Mouse (Mus musculus) hindbrain, embryonic 12.5 days (tissue): ENCODE results near the gene Crx. TPM values are rescaled to one million over a fixed set of nuclear protein-coding genes. Genes with fewer than 3 reads are reported as not detected.
"Not testable (repeated sequence)": the region's sequence is repeated elsewhere in the genome, so short reads cannot be mapped to it uniquely, and the experiment has no call there.

ENCODE experiments used
- ATAC-seq: fragments of 200-750 bp; cut with Nextera tagmentation; 2 replicates; pipeline ENCODE4 v1.8.0; 2017; ENCODE audit warnings: moderate TSS enrichment; ENCODE audit not compliant: low FRiP score
- H3K27ac ChIP-seq: fragments of 300-500 bp; sonication (generic); 2 replicates; pipeline ENCODE4 v1.5.1; 2016; ENCODE audit warnings: mild to moderate bottlenecking
- H3K27me3 ChIP-seq: fragments of 300-500 bp; sonication (generic); 2 replicates; pipeline ENCODE4 v1.6.1; 2016; ENCODE audit warnings: mild to moderate bottlenecking
- H3K36me3 ChIP-seq: fragments of 300-500 bp; sonication (generic); 2 replicates; pipeline ENCODE4 v1.6.1; 2016; ENCODE audit warnings: mild to moderate bottlenecking
- H3K4me1 ChIP-seq: fragments of 300-500 bp; sonication (generic); 2 replicates; pipeline ENCODE4 v1.6.1; 2016
- H3K4me2 ChIP-seq: fragments of 300-500 bp; sonication (generic); replicated peaks from 2 replicates; pipeline ENCODE4 v1.6.1; 2016; ENCODE audit warnings: mild to moderate bottlenecking
- H3K4me3 ChIP-seq: fragments of 300-500 bp; sonication (generic); 2 replicates; pipeline ENCODE4 v1.5.1; 2016; ENCODE audit warnings: mild to moderate bottlenecking
- H3K9ac ChIP-seq: fragments of 300-500 bp; sonication (generic); 2 replicates; pipeline ENCODE4 v1.6.1; 2016; ENCODE audit warnings: mild to moderate bottlenecking, moderate library complexity
- H3K9me3 ChIP-seq: fragments of 300-500 bp; sonication (generic); replicated peaks from 2 replicates; pipeline ENCODE4 v1.6.1; 2016; ENCODE audit warnings: mild to moderate bottlenecking
- WGBS: fragments of 180-500 bp; shearing (Covaris S2); methylation state at CpG from one replicate; pipeline ENCODE4 v1.1.7; 2016; 5-methylcytosine and 5-hydroxymethylcytosine counted together
- polyA plus RNA-seq: library from polyadenylated mRNA; unstranded; fragments of >200 nt; fragmentation: Nextera tagmentation; extraction: Ambion mirVana; gene quantifications from 2 replicates; pipeline ENCODE4 v1.2.1, GENCODE M21; 2016

Gene Crx
- polyA plus RNA-seq = not detected in 2 replicates

- no peaks in the 10 kb centered on the region for H3K4me1 ChIP-seq
- H3K36me3 ChIP-seq = no peaks in the 10 kb centered on the region
- no peak within 1 kb of the TSS for H3K9ac ChIP-seq
- 46% methylated on average over 4 of the region's 4 CpGs for WGBS
- no peaks in the 10 kb centered on the region; the same call in 1 of the 2 replicates for H3K9me3 ChIP-seq
- H3K27ac ChIP-seq = no peak within 1 kb of the TSS
- H3K4me3 ChIP-seq = no peak within 1 kb of the TSS
- ATAC-seq = no peak
- H3K4me2 ChIP-seq = no peak within 1 kb of the TSS
- no peaks in the 10 kb centered on the region for H3K27me3 ChIP-seq
Measured at GRCm38 (mm10) chr7:15879756-15880155, at the start of gene Crx. Crx (minus strand) TSS chr7:15879968.

GRCm38 (mm10) chr7:15922220-15922773 is 42.5 kb upstream of the Crx start, which contains the start of gene Selenow:
Selenow (minus strand) TSS chr7:15922402.
- Histone ChIP-seq H3K4me1 (peaks cover 23% of the 10 kb centered on the region), H3K27ac (peak within 1 kb of the TSS; percentile 71), H3K9ac (peak within 1 kb of the TSS; percentile 64), H3K27me3 (no peaks in the 10 kb centered on the region), H3K4me2 (peak within 1 kb of the TSS; percentile 69), H3K4me3 (peak within 1 kb of the TSS; percentile 55), H3K9me3 (no peaks in the 10 kb centered on the region), H3K36me3 (peaks cover 27% of the 10 kb centered on the region)
- peak; percentile 96 for ATAC-seq
- WGBS = under 1% methylated on average over 33 of the region's 33 CpGs

DNA sequence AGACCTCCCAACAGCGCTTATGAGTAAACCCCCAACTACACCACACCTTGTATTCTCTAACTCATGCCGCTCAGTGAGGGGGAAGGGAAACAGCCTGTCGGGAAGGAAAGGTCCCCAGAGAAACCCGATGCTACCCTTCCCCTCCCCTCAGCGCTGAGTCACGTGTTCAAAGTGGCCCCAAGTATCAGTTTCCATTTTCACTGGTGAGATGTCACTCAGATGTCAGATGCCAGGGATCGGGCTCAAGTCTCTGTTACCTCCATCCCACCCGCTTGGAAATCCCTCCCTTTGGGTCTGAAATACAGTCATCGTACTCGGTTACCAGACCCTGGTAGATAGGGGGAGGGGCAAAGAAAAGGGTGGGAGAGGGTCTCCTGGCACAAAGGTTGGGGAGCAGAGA is 42.0 kb upstream of the Crx start:
- peak; percentile 65 for ATAC-seq
- peaks cover 32% of the 10 kb centered on the region for H3K36me3 ChIP-seq
- H3K27ac ChIP-seq = peak overlapping the region; percentile 71
- peak overlapping the region; percentile 55 for H3K4me3 ChIP-seq
- H3K4me2 ChIP-seq = peak overlapping the region; percentile 69
- H3K9ac ChIP-seq = peak overlapping the region; percentile 64
- H3K9me3 ChIP-seq = no peaks in the 10 kb centered on the region
- peaks cover 23% of the 10 kb centered on the region for H3K4me1 ChIP-seq
- WGBS = 0% methylated on average over 10 of the region's 10 CpGs
- H3K27me3 ChIP-seq = no peaks in the 10 kb centered on the region

- peak overlapping the region; percentile 69 for H3K4me2 ChIP-seq
- peak overlapping the region; percentile 64 for H3K9ac ChIP-seq
- H3K27me3 ChIP-seq = no peaks in the 10 kb centered on the region
- WGBS = 83% methylated on average over 6 of the region's 6 CpGs
- peaks cover 38% of the 10 kb centered on the region for H3K36me3 ChIP-seq
- peaks cover 23% of the 10 kb centered on the region for H3K4me1 ChIP-seq
- no peak for ATAC-seq
- no peaks in the 10 kb centered on the region for H3K9me3 ChIP-seq
- no peak overlapping the region for H3K27ac ChIP-seq
- peak overlapping the region; percentile 55 for H3K4me3 ChIP-seq
Measured at GRCm38 (mm10) chr7:15920645-15921190, 41.0 kb upstream of the Crx start.

DNA sequence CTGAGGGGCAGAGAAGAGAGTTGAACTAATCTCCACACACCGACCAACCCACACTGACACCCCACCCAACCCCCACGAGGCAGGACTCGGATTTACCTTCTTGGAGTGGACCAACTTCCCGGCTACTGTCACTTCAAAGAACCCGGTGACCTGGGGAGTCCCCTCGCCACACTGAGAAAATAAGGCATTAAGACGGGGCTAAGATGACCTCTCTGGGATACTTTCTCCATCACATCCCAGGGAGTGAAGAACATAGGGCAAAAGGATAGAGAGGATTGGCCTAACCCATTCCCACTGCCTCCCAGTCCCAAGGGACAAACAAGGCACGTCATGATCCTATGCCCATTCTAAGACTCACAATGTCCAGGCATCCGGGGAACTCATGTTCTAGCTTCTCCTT is 40.2 kb upstream of the Crx start:
- 0 out of 2 replicates have a peak overlapping the region, but pooled peaks have one; percentile 55 for H3K4me3 ChIP-seq
- peaks cover 23% of the 10 kb centered on the region for H3K4me1 ChIP-seq
- no peaks in the 10 kb centered on the region for H3K27me3 ChIP-seq

GRCm38 (mm10) chr7:15918371-15918770 is 38.6 kb upstream of the Crx start:
- no peak for ATAC-seq
- Histone ChIP-seq H3K9ac (no peak overlapping the region), H3K4me1 (peaks cover 23% of the 10 kb centered on the region), H3K27me3 (no peaks in the 10 kb centered on the region), H3K4me2 (no peak overlapping the region), H3K27ac (no peak overlapping the region), H3K4me3 (no peak overlapping the region), H3K9me3 (no peaks in the 10 kb centered on the region), H3K36me3 (peaks cover 38% of the 10 kb centered on the region)

More for the DNA sequence above, 40.2 kb upstream of the Crx start:
- Histone ChIP-seq H3K9ac (no peak overlapping the region), H3K36me3 (peaks cover 38% of the 10 kb centered on the region), H3K9me3 (no peaks in the 10 kb centered on the region), H3K4me2 (peak overlapping the region; percentile 69), H3K27ac (no peak overlapping the region)
- no peak for ATAC-seq
- WGBS = 93% methylated on average over 9 of the region's 9 CpGs

GRCm38 (mm10) chr7:15916996-15917395 is 37.2 kb upstream of the Crx start:
- no peaks in the 10 kb centered on the region for H3K9me3 ChIP-seq
- WGBS = 76% methylated on average over 4 of the region's 4 CpGs
- H3K9ac ChIP-seq = no peak overlapping the region
- H3K27ac ChIP-seq = no peak overlapping the region
- H3K4me3 ChIP-seq = no peak overlapping the region
- H3K4me1 ChIP-seq = peaks cover 18% of the 10 kb centered on the region
- H3K27me3 ChIP-seq = no peaks in the 10 kb centered on the region
- ATAC-seq = no peak
- H3K36me3 ChIP-seq = peaks cover 38% of the 10 kb centered on the region
- no peak overlapping the region for H3K4me2 ChIP-seq

DNA sequence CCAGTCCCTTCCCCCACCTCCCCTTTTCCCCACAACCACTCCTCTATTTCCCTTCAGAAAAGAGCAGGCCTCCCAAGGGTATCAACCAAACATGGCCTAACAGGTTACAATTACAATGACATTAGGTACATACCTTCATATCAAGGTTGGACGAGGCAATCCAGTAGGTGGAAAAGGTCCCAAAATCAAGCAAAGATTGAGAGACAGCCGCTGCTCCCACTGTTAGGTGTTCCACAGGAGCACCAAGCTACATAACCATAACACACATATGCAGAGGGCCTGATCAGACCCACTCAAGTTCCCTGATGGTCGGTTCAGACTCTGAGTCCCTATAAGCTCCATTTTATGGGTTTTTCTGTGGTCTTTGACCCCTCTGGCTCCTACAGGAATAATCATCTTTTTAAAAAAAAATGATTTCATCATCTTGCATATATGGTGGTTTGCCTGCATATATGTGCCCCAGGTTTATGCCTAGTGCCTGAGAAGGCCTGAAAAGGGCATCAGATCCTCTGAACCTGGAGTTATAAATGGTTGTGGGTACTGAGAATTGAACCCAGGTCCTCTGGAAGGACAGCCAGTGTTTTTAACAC is 36.5 kb upstream of the Crx start:
- no peak overlapping the region for H3K4me2 ChIP-seq
- H3K27me3 ChIP-seq = no peaks in the 10 kb centered on the region
- ATAC-seq = no peak
- H3K9me3 ChIP-seq = no peaks in the 10 kb centered on the region
- peaks cover 38% of the 10 kb centered on the region for H3K36me3 ChIP-seq
- no peak overlapping the region for H3K9ac ChIP-seq
- no peak overlapping the region for H3K27ac ChIP-seq
- H3K4me3 ChIP-seq = no peak overlapping the region
- 89% methylated on average over 3 of the region's 3 CpGs for WGBS
- peaks cover 18% of the 10 kb centered on the region for H3K4me1 ChIP-seq

DNA sequence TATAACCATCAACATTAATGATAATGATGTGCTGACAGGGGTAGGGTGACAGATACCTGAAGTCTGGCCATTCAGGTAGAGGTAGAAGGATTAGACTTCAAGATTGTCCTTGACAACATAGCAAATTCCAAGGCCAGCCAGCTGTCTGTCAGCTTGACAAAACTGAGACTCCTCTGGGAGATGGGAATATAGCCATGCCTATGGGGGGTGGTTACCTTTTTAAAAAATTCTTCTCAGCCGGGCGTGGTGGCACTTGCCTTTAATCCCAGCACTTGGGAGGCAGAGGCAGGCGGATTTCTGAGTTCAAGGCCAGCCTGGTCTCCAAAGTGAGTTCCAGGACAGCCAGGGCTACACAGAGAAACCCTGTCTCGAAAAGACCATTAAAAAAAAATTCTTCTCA is 35.9 kb upstream of the Crx start:
- Histone ChIP-seq H3K4me1 (peaks cover 12% of the 10 kb centered on the region), H3K36me3 (peaks cover 38% of the 10 kb centered on the region)
- H3K9ac ChIP-seq, H3K4me2 ChIP-seq, H3K27ac ChIP-seq, H3K9me3 ChIP-seq, ATAC-seq, H3K4me3 ChIP-seq, H3K27me3 ChIP-seq: not testable (repeated sequence)
- WGBS = 89% methylated on average over 4 of the region's 4 CpGs

DNA sequence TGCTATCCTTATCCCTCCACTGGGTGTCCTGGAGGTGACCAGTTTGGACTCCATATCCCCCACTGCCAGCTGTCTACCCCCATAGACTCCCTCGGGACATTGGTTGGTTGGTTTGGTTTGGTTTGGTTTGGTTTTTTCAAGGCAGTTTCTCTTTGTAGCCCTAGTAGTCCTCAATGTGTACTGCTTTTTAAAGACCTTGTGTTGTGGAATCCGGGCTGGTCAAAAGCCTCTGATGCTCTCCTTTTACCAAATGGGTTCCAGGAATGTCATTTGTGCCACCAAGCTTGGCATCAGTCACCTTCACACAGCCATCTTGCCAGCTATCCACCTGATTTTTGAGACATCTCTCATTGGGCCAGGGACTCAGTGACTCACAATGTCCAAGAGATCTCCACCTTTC is 35.0 kb upstream of the Crx start:
- H3K9ac ChIP-seq = no peak overlapping the region
- ATAC-seq = no peak
- no peak overlapping the region for H3K4me3 ChIP-seq
- 0 out of 2 replicates have a peak, but pooled peaks cover 3% of the 10 kb centered on the region for H3K4me1 ChIP-seq
- 91% methylated on average over 2 of the region's 2 CpGs for WGBS
- H3K36me3 ChIP-seq = peaks cover 32% of the 10 kb centered on the region
- no peaks in the 10 kb centered on the region for H3K9me3 ChIP-seq
- H3K27ac ChIP-seq = no peak overlapping the region
- no peak overlapping the region for H3K4me2 ChIP-seq
- H3K27me3 ChIP-seq = no peaks in the 10 kb centered on the region

DNA sequence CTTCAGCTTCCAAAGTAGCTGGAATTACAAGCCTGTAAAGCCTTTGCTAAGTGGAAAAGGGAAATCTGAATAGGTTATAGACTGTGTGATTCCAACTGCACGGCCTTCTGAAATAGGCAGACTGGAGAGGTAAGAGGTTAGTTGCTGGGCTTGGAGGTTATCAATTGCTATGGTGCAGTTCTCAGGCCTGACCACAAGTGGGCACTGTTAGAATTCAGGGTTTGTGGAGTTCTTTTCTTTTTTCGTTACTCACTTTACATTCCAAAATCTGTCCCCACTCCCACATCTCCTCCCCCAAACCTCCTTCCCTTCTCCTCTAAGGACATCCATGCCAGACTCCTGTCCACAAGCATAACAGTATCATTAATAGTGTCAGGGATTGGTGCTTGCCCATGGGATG is 34.5 kb upstream of the Crx start:
- no peaks in the 10 kb centered on the region for H3K27me3 ChIP-seq
- no peaks in the 10 kb centered on the region for H3K4me1 ChIP-seq
- H3K4me3 ChIP-seq = no peak overlapping the region
- H3K9me3 ChIP-seq = no peaks in the 10 kb centered on the region
- H3K36me3 ChIP-seq = peaks cover 27% of the 10 kb centered on the region
- H3K4me2 ChIP-seq = no peak overlapping the region
- H3K9ac ChIP-seq = no peak overlapping the region
- ATAC-seq = no peak
- H3K27ac ChIP-seq = no peak overlapping the region
- 46% methylated on average over 2 of the region's 2 CpGs for WGBS

GRCm38 (mm10) chr7:15912183-15912582 is 32.4 kb upstream of the Crx start:
- Histone ChIP-seq H3K27me3 (no peaks in the 10 kb centered on the region), H3K9ac (no peak overlapping the region), H3K4me3 (no peak overlapping the region), H3K4me1 (no peaks in the 10 kb centered on the region), H3K4me2 (no peak overlapping the region), H3K9me3 (no peaks in the 10 kb centered on the region), H3K36me3 (peaks cover 10% of the 10 kb centered on the region; the same call in 1 of the 2 replicates), H3K27ac (no peak overlapping the region)
- WGBS = 2% methylated on average over 4 of the region's 4 CpGs
- ATAC-seq = peak; percentile 60

DNA sequence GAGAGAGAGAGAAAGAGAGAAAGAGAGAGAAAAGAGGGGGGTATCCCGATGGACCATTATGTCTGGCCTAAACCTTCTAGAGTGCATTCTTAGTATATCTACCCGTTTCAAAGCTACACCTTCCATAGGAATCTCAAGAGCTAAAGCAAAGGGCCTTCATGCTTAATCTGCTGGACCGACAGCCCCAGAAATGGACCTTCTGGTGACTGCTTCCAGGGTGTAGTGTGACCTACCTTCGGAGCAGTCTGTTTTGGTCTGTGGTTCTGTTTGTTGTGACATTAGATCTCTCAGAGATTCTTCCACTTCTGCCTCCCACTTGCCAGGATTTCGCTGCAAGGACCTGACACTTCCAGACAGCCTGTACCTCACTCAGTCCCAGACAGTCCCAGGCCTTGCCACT is 30.8 kb upstream of the Crx start:
- Histone ChIP-seq H3K36me3 (no peaks in the 10 kb centered on the region), H3K9me3 (no peaks in the 10 kb centered on the region), H3K4me1 (no peaks in the 10 kb centered on the region), H3K27ac (no peak overlapping the region), H3K9ac (no peak overlapping the region), H3K27me3 (no peaks in the 10 kb centered on the region), H3K4me2 (no peak overlapping the region), H3K4me3 (no peak overlapping the region)
- ATAC-seq = no peak
- 82% methylated on average over 5 of the region's 5 CpGs for WGBS
